Mouse (Mus musculus): Measurements from ENCODE around the gene Gpr153. TPM values are rescaled to one million over a fixed set of nuclear protein-coding genes. Genes with fewer than 3 reads are reported as not detected.

The Gpr153 gene
- polyA plus RNA-seq, 1 experiment from 2014 or later: 9.5 TPM

DNA sequence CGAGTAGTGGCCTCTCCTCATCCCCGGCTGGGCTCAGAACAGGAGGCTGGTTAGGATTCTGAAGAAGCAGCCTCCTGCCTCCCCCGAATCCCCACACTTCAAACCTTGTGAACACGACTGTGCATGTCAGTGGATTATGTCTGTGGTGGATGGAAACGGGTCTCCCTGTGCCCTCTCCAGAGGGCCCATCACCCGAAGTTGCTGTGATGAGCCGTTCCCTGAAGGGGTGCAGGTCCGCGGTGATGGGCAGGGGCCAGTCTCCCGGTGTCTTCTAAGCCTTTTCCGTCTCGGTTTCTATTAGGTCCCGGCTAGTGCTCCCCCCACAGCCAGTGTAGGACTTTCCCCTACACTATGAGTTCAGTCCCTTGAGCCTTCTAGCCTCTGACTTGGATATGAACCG, 24.8 kb downstream of the Gpr153 start:
- ATAC-seq (ENCODE audit: low FRiP score): no peak
- H3K4me2 ChIP-seq: no peak overlapping the region

DNA sequence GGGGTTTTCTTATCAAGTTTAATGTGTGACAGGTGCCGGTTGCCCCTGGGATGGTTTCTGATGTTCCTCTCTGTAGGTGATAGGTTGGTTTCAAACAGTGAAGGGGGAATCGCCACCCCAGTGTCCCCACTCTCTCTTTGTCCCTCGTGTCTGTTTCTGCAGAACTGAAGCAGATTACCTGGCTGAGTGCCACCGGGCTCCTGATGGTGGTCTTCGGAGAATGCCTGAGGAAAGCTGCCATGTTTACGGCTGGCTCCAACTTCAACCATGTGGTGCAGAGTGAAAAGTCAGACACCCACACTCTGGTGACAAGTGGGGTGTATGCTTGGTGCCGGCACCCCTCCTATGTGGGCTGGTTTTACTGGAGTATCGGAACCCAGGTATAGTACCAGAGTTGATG, 26.3 kb downstream of the Gpr153 start:
- whole genome bisulfite sequencing: 92% methylated on average over 8 of the region's 8 CpGs
- DNase-seq (ENCODE audit: low spot score, missing footprints) (no peak), ATAC-seq (ENCODE audit: low FRiP score) (no peak)

More for the DNA sequence above, 24.8 kb downstream of the Gpr153 start:
- Histone ChIP-seq H3K9ac (ENCODE audit: low read length) (no peak overlapping the region), H3K36me3 (ENCODE audit: control insufficient read depth, insufficient read depth, low read length) (no peaks in the 10 kb centered on the region), H3K27ac (ENCODE audit: low read depth, low read length) (no peak overlapping the region), H3K4me1 (ENCODE audit: control insufficient read depth, insufficient read depth, low read length) (peaks cover 19% of the 10 kb centered on the region), H3K4me3 (ENCODE audit: low read depth, low read length) (no peak overlapping the region), H3K27me3 (ENCODE audit: control insufficient read depth, insufficient read depth, low read length) (peaks cover 12% of the 10 kb centered on the region), H3K9me3 (ENCODE audit: control insufficient read depth, low read length) (no peaks in the 10 kb centered on the region)
- WGBS: 82% methylated on average over 14 of the region's 14 CpGs
- DNase-seq (ENCODE audit: low spot score, missing footprints): no peak

DNA sequence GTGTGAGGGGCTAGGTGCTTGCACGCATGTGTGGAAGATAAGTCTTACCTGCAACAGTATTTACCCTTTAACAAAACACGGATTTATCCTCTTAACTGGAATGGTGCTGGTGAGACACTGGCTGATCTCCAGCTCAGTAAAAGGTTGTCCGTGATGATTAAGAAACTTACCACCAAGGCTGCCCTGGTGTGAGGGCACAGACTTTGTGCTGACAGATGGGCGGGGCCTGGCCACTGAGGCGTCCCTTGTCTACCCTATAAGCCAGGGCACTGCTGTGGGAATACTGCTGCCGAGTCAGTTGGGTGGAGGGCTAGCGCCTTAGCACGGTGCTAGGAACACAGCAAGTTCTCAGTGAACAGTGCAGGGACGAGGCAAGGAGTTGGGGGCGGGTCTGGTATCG, 28.0 kb downstream of the Gpr153 start:
- DNase-seq (ENCODE audit: low spot score, missing footprints) (no peak), ATAC-seq (ENCODE audit: low FRiP score) (no peak)
- H3K36me3 ChIP-seq (ENCODE audit: control insufficient read depth, insufficient read depth, low read length): peaks cover 5% of the 10 kb centered on the region; the same call in 1 of the 2 replicates
- WGBS: 64% methylated on average over 11 of the region's 11 CpGs
- peaks cover 9% of the 10 kb centered on the region for H3K4me1 ChIP-seq (ENCODE audit: control insufficient read depth, insufficient read depth, low read length)
- H3K9ac ChIP-seq (ENCODE audit: low read length): no peak overlapping the region
- H3K4me3 ChIP-seq (ENCODE audit: low read depth, low read length): no peak overlapping the region
- H3K27me3 ChIP-seq (ENCODE audit: control insufficient read depth, insufficient read depth, low read length): no peaks in the 10 kb centered on the region
- no peak overlapping the region for H3K4me2 ChIP-seq
- H3K27ac ChIP-seq (ENCODE audit: low read depth, low read length): no peak overlapping the region
- H3K9me3 ChIP-seq (ENCODE audit: control insufficient read depth, low read length): no peaks in the 10 kb centered on the region

More for the DNA sequence above, 26.3 kb downstream of the Gpr153 start:
- H3K27ac ChIP-seq (ENCODE audit: low read depth, low read length): no peak overlapping the region
- H3K9me3 ChIP-seq (ENCODE audit: control insufficient read depth, low read length): no peaks in the 10 kb centered on the region
- no peak overlapping the region for H3K4me2 ChIP-seq
- peaks cover 12% of the 10 kb centered on the region for H3K4me1 ChIP-seq (ENCODE audit: control insufficient read depth, insufficient read depth, low read length)
- H3K9ac ChIP-seq (ENCODE audit: low read length): no peak overlapping the region
- H3K27me3 ChIP-seq (ENCODE audit: control insufficient read depth, insufficient read depth, low read length): peaks cover 3% of the 10 kb centered on the region
- H3K4me3 ChIP-seq (ENCODE audit: low read depth, low read length): no peak overlapping the region
- H3K36me3 ChIP-seq (ENCODE audit: control insufficient read depth, insufficient read depth, low read length): peaks cover 5% of the 10 kb centered on the region; the same call in 1 of the 2 replicates

DNA sequence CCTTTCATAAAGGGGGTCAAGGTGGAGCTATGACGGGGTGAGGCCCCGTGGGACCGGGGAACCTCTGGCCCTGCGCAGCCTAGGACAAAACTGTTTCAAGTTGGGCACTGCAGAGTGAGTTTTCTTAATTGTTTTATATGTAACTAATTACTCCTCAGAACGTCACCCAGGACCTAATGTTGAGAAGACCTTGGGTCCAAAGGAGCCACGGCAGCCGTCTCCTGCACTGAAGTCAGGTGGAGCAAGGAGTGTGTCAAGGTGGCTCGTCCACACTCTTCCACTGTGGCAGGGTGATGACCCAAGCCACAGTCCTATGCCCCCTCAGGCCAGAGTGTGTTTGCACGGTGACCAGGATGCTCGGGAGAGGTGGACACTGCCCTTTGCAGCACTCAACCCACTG, 29.1 kb downstream of the Gpr153 start:
- DNase-seq (ENCODE audit: low spot score, missing footprints) (no peak), ATAC-seq (ENCODE audit: low FRiP score) (no peak)
- 93% methylated on average over 10 of the region's 10 CpGs for WGBS
- Histone ChIP-seq H3K9me3 (ENCODE audit: control insufficient read depth, low read length) (no peaks in the 10 kb centered on the region), H3K27me3 (ENCODE audit: control insufficient read depth, insufficient read depth, low read length) (no peaks in the 10 kb centered on the region), H3K4me1 (ENCODE audit: control insufficient read depth, insufficient read depth, low read length) (peaks cover 4% of the 10 kb centered on the region), H3K27ac (ENCODE audit: low read depth, low read length) (no peak overlapping the region), H3K36me3 (ENCODE audit: control insufficient read depth, insufficient read depth, low read length) (peaks cover 5% of the 10 kb centered on the region; the same call in 1 of the 2 replicates), H3K4me2 (no peak overlapping the region), H3K4me3 (ENCODE audit: low read depth, low read length) (no peak overlapping the region), H3K9ac (ENCODE audit: low read length) (no peak overlapping the region)

DNA sequence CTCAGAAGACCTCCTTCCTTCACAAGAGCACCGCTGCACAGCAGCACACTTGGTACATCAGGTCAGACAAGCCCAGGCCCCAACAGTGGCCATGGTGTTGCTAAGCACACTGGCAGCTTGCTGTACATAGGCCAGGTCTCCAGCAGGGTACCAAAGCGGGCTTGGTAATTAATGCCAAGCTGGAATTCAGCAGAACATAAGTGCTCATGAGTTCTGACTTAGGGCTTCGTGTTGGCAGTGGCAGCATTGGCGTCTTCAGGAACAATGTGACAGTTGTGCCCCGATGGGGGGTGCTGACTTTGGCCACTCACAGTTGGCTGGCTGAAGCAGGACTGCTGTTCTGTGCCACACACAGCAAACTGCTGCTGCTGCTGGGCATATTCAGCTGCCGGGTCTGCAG, 30.7 kb downstream of the Gpr153 start:
- WGBS: 92% methylated on average over 6 of the region's 6 CpGs
- H3K9me3 ChIP-seq (ENCODE audit: control insufficient read depth, low read length): no peaks in the 10 kb centered on the region
- no peak for DNase-seq (ENCODE audit: low spot score, missing footprints)
- H3K4me2 ChIP-seq: no peak overlapping the region
- H3K27ac ChIP-seq (ENCODE audit: low read depth, low read length): no peak overlapping the region
- H3K9ac ChIP-seq (ENCODE audit: low read length): no peak overlapping the region
- H3K36me3 ChIP-seq (ENCODE audit: control insufficient read depth, insufficient read depth, low read length): peaks cover 5% of the 10 kb centered on the region; the same call in 1 of the 2 replicates
- no peak overlapping the region for H3K4me3 ChIP-seq (ENCODE audit: low read depth, low read length)
- no peaks in the 10 kb centered on the region for H3K4me1 ChIP-seq (ENCODE audit: control insufficient read depth, insufficient read depth, low read length)
- H3K27me3 ChIP-seq (ENCODE audit: control insufficient read depth, insufficient read depth, low read length): no peaks in the 10 kb centered on the region
- no peak for ATAC-seq (ENCODE audit: low FRiP score)

DNA sequence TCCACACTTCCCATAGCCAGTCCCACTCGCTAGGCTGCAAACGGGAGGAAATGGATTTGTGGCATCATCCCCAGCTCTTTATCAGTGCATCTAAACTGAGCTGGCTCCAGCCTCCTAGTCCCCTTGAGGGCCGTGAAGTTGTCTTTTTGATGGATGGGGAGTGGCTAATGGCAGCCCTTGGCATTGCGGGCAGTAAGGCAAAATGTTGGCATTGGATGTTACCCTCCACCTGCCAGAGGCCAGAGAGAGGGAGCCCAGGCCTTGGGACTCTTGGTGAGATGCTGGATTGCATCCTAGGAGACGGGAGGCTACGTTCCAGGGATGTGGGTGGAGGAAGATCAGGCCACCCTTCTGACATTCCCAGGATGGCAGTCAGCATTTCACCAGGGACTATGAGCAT, 32.0 kb downstream of the Gpr153 start:
- no peak for DNase-seq (ENCODE audit: low spot score, missing footprints)
- H3K27me3 ChIP-seq (ENCODE audit: control insufficient read depth, insufficient read depth, low read length): peaks cover 4% of the 10 kb centered on the region; the same call in 1 of the 2 replicates
- no peak overlapping the region for H3K4me3 ChIP-seq (ENCODE audit: low read depth, low read length)
- no peak overlapping the region for H3K27ac ChIP-seq (ENCODE audit: low read depth, low read length)
- peaks cover 5% of the 10 kb centered on the region; the same call in 1 of the 2 replicates for H3K36me3 ChIP-seq (ENCODE audit: control insufficient read depth, insufficient read depth, low read length)
- no peaks in the 10 kb centered on the region for H3K4me1 ChIP-seq (ENCODE audit: control insufficient read depth, insufficient read depth, low read length)
- no peaks in the 10 kb centered on the region for H3K9me3 ChIP-seq (ENCODE audit: control insufficient read depth, low read length)
- WGBS: 87% methylated on average over 6 of the region's 6 CpGs
- H3K4me2 ChIP-seq: no peak overlapping the region
- no peak for ATAC-seq (ENCODE audit: low FRiP score)
- no peak overlapping the region for H3K9ac ChIP-seq (ENCODE audit: low read length)

DNA sequence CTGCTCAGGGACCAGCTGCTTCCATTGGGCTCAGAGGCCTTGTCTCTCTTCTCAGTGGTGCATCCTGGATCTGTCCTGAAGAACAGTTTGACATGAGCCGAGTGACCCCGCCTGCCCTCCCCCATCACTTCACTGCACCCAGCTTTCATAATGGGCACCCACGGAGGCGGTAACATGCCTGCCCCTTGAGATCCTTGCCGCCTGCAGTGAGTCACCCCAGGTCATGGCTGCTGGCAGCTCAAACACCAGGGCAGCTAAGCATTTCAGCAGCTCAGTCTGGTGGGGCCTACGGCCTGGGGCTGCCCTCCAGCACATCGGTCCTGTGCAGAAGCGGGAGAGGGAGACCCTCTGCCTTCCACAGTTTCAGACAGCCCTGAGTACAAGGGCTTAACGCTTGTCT, 33.5 kb downstream of the Gpr153 start:
- no peak overlapping the region for H3K27ac ChIP-seq (ENCODE audit: low read depth, low read length)
- H3K36me3 ChIP-seq (ENCODE audit: control insufficient read depth, insufficient read depth, low read length): peaks cover 5% of the 10 kb centered on the region; the same call in 1 of the 2 replicates
- H3K4me2 ChIP-seq: no peak overlapping the region
- DNase-seq (ENCODE audit: low spot score, missing footprints): no peak
- no peaks in the 10 kb centered on the region for H3K9me3 ChIP-seq (ENCODE audit: control insufficient read depth, low read length)
- H3K4me1 ChIP-seq (ENCODE audit: control insufficient read depth, insufficient read depth, low read length): no peaks in the 10 kb centered on the region
- H3K9ac ChIP-seq (ENCODE audit: low read length): no peak overlapping the region
- 80% methylated on average over 9 of the region's 9 CpGs for WGBS
- H3K27me3 ChIP-seq (ENCODE audit: control insufficient read depth, insufficient read depth, low read length): peaks cover 19% of the 10 kb centered on the region
- no peak overlapping the region for H3K4me3 ChIP-seq (ENCODE audit: low read depth, low read length)
- ATAC-seq (ENCODE audit: low FRiP score): no peak

DNA sequence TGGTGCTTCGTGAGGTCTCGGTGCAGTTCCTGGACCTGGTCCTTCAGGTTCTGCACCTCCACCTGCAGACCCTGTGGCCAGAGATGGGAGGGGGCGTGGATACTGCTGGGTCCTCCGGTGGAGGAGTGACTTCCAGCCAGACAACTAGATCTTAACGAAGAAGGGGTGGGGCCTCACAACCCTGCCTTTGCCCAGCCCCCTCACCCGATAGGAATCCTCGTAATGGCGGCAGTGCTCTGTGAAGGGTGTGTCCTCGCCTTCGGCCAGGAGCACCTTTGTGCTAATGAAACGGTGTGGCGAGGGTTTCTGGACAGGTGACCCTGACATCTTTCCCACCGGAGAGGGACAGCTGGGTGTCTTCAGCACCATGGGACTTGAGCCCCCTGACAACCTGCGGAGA, 38.2 kb downstream of the Gpr153 start:
- WGBS: 1% methylated on average over 14 of the region's 14 CpGs
- peaks cover 11% of the 10 kb centered on the region for H3K4me1 ChIP-seq (ENCODE audit: control insufficient read depth, insufficient read depth, low read length)
- DNase-seq (ENCODE audit: low spot score, missing footprints) (no peak), ATAC-seq (ENCODE audit: low FRiP score) (no peak)
- no peak overlapping the region for H3K9ac ChIP-seq (ENCODE audit: low read length)
- H3K4me2 ChIP-seq: no peak overlapping the region
- H3K36me3 ChIP-seq (ENCODE audit: control insufficient read depth, insufficient read depth, low read length): no peaks in the 10 kb centered on the region
- no peak overlapping the region for H3K27ac ChIP-seq (ENCODE audit: low read depth, low read length)
- peaks cover 65% of the 10 kb centered on the region for H3K27me3 ChIP-seq (ENCODE audit: control insufficient read depth, insufficient read depth, low read length)
- no peaks in the 10 kb centered on the region for H3K9me3 ChIP-seq (ENCODE audit: control insufficient read depth, low read length)
- no peak overlapping the region for H3K4me3 ChIP-seq (ENCODE audit: low read depth, low read length)

DNA sequence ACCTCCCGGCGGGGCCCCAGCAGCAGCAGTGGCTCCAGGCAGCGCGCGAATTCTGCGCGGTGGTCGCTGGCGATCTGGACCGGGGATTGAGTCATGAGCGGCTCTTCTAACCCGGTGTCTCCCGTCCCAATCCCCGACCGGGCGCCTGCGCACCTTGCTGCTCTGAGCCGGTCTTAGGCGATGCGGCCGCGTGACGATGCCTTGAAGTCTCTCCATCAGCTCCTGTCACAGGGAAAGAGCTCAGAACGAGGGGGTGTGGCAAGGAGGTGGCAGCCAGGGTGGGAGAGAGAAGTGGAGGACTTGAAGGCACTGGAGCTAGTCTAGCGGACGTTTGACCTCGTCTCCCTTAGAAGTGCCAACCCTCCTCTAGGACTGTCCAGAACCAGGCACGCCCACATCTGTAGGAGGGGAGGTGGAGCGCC, 39.2 kb downstream of the Gpr153 start:
- H3K4me1 ChIP-seq (ENCODE audit: control insufficient read depth, insufficient read depth, low read length): peaks cover 11% of the 10 kb centered on the region
- H3K9me3 ChIP-seq (ENCODE audit: control insufficient read depth, low read length): no peaks in the 10 kb centered on the region
- peak; percentile 38; the same call in 1 of the 2 replicates for ATAC-seq (ENCODE audit: low FRiP score)
- peak; percentile 93 for DNase-seq (ENCODE audit: low spot score, missing footprints)
- H3K9ac ChIP-seq (ENCODE audit: low read length): no peak overlapping the region
- H3K4me3 ChIP-seq (ENCODE audit: low read depth, low read length): peak overlapping the region; percentile 27
- no peaks in the 10 kb centered on the region for H3K36me3 ChIP-seq (ENCODE audit: control insufficient read depth, insufficient read depth, low read length)
- peaks cover 76% of the 10 kb centered on the region for H3K27me3 ChIP-seq (ENCODE audit: control insufficient read depth, insufficient read depth, low read length)
- under 1% methylated on average over 29 of the region's 29 CpGs for WGBS
- H3K4me2 ChIP-seq: peak overlapping the region; percentile 27
- H3K27ac ChIP-seq (ENCODE audit: low read depth, low read length): no peak overlapping the region
